Mouse (Mus musculus) embryo, embryonic 11 days (tissue): ENCODE measurements at regions not wholly inside any gene's neighbourhood (a gene's known extent, or its start where the extent isn't known, plus 50 kb on each side); places are given as distances from the start of the nearest gene placed in this dataset.
"Not testable (repeated sequence)": the region's sequence is repeated elsewhere in the genome, so short reads cannot be mapped to it uniquely, and the experiment has no call there.

ENCODE experiments used
- DNase-seq: peaks from one replicate; pipeline ENCODE4 v3.0.0-alpha.2; 2015

DNA sequence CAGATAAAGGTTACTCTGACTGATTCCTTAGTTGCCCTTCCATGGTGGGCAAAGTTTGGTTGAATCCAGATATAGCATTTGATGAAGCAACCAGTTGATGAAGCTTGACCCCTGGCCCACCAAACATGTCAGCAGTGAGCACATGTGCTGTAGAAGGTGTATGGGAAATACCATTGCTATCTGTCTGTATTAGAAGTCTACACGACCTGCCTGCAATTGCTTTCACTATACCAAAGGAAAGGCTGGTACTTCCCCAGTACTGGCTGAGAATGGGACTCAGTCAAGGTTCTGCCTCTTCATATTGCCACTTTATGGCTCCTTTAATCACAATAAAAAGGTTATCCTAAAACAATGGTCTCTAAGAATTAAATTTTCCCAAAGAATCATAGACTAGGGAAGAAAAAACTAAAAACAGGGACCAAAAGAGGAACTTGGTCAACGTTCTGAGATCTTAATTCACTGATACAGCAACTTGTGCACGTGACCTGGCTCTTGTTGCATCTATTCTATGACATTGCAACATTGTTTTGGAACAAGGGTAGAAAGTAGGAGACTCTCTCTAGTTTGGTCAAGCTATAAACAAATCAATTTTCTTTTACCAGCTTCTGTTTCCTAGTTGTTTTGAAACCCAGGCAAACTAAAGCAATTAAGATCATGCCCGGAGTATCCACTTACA lies 284.0 kb downstream of the Rapgef2 start:
- DNase-seq, result no peak

DNA sequence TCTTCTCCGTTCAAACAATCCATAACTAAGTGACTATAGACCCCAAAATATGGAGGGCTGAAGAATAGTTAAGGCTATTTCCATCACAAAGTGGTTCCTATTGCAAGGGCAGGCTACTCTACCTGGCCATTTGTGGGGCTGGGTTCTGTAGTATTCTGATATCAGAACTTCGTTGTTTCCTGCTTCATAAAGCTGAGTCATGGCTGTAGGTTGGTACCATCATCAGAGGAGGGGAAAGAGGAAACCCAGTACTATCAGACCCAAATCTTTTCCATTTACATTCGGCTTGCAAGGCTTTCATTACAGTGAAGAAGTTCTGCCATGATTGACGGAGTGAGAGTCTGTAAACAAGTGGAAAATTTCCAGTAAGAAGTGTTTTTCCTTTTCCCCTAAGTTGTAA lies 284.6 kb downstream of the Rapgef2 start:
- no peak for DNase-seq

DNA sequence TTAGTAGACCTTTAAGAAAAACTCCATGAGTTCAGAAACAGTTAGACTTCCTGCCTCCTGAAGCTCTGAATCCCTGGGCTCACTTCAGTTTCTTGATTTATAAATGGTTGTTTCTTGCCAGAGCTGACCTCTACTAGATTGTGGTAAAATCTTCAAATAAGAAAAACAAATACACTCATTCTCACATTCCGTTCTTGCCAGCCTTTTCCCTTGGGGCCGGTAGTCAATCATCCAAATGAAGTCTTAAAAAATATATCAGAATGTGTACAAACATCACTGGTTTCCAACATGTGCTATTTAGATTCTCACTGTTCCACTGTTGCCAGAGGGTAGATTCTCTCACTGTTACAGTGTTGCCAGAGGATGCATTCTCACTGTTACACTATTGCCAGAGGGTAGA lies 286.0 kb downstream of the Rapgef2 start:
- no peak for DNase-seq

DNA sequence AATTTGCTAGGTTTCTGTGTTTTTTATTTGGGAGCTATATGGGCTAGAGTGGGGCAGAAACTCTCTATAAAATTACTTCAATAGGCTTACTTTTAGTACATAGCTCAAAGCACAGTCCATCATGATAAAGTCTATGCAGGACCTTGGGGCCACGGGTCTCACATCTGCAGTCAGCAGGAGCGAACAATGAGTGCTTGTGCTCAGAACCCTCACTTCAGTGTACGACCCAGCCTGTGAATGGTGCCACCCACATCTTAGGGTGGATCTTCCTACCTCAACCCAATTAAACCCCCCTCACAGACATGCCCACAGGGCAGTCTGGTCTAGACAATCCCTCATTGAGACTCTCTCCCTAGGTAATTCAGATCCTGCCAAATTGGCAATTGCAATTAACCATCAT lies 286.5 kb downstream of the Rapgef2 start:
- no peak for DNase-seq

DNA sequence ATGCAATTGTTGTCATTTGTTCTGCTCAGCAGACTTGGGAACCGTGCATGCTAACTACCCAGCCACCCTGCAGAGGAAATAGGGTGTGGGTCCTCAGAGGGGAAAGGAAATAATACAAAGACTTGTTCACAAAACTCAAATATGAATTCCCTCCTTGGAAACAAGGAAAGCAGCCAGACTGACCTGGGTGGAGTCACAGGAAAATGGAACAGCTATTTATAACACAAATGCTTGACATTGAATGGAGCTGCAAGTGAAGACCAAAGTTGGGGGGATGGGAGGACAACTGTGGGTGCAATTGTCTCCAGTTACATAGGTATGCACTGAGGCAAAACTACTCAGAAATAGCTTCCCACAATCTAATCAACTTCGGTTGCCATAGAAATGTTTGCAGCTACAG lies 298.2 kb downstream of the Rapgef2 start:
- no peak for DNase-seq

DNA sequence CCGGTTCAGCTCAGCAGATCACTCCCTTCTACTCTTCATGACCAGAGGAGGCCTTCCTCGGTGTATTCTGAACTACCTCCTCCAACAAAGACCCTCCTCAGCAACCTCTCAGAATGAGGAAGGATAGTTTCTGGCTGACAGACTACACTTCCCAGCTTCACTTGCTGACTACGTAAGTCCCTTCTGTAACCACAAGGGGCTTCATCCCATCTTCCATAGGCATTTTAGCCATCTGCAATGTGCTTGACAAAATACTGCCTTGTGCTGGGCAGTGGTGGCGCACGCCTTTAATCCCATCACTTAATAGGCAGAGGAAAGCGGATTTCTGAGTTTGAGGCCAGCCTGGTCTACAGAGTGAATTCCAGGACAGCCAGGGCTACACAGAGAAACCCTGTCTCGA lies 299.6 kb downstream of the Rapgef2 start:
- DNase-seq, result no peak

DNA sequence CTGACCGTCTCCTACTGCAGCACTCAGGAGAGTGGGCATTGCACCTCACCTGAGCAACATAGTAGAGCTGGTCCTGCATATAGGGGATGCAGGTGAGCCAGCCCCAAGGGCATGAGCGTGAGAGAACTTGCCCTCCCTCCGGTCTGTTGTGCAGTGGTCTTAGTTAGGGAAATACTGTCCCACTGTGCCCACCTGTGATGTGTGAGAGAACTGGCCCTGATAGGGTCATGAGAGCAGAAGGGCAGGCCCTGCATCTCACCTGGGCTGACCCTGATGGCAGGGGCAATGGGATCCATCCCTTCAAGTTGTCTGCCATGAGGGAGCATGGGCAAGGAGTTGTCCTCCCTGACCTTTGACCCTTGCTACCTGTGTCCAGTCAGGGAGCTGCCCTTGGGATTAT lies 305.3 kb downstream of the Rapgef2 start:
- DNase-seq, result no peak

DNA sequence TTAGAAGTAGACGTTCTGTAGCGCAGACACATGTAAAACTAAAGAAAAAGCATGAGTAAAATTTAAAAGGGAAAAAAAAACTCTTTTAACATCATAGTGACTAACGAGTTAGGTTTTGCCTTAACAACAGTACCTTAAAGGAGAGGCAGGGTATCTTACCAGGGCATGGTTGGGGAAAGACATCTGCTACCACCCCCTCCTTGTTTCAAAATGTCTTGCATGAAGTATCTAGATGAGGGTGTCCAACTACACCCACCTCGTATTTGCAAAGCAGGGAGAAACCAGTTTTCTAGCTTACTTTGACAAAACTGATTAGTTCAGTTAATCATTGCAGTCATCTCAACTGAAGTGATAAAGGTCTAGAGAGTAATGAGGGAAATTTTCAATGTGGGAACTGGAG lies 307.5 kb downstream of the Rapgef2 start:
- DNase-seq, result no peak

DNA sequence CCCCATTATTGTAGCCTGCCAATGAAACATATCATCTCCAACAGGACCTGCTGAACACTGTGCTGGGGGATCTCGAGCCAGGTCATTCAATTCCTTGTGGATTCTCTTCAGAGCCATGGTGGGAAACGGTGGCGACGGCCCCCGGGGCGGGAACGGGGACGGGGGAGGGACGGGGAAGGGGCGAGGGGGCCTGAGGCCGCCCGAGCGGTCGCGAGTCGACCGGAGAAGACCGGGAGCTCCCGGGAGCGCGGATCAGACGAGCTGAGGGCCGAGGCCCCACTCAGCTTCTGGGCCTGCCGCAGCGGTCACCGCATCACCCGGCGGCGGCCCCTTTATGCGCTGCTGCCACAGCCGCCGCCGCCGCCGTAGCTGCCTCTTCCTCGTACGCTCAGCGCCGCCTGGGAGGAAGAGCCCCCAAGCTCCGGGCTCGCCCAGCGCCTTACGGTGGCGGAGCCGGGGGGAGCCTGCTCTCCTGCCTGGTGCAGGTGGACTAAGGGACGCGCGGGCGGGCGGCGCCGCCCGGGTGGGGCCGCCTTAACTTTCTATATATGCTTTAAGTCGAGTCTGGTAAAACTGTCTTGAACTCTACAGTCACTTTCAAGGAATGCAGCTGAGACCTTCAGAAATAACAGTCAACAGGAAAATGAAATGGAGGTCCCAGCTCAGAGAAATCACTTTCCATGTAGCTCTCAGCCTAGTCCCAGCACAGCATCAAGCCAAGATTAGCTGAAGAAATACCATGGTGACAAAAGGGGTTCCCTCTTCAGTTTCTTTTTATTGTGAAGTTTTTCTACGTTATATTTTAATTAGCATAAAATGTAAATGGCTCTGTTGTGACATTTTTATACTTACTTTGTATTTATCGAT lies 319.4 kb downstream of the Rapgef2 start:
- peak; percentile 40 for DNase-seq

DNA sequence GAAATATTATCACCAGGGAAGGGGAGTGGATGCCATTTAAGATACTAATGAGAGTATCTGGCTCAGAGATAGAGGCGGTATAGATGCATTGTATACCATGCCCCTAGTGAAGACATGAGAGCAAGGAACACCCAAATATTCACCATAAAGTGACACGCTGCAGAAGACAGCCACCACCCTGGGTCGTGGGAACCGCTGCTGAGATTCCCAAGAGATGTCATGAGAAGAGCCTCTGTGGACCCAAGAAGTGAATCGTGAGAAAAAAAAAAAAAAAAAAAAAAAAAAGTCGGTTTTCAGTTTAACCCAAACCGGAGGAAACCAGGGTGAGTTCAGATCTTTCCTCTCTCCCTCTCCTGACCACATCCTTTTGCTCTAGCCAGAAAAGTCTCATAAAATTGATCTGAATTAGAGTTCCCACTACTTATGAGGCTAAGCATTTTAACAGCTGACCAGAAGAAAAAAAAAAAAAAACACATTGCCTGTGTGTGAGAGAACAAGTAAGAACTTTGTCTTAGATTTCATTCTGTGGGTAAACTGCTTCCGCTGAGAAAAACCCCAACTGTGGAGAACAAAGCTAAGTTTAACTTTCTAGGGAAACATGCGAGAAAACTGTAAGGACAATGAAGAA lies 322.0 kb downstream of the Rapgef2 start:
- DNase-seq, result no peak

DNA sequence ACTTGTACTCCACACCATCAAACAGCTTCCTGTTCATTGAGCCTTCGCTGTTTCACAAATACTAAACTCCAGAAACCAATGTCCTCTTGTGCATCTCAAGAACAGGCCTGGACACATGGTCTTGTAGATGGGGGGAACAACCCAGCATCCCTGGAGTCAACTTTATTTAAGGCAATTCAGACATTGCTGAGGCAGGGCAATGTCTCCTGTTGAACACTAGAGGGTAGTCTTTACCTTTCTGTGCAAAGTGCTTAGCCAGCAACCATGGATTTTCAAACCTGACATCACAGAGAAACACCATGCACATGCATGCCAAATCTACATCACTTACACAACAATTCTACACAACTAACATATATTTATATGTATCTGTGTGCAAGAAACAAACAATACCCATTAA lies 327.5 kb downstream of the Rapgef2 start:
- peak; percentile 70 for DNase-seq

DNA sequence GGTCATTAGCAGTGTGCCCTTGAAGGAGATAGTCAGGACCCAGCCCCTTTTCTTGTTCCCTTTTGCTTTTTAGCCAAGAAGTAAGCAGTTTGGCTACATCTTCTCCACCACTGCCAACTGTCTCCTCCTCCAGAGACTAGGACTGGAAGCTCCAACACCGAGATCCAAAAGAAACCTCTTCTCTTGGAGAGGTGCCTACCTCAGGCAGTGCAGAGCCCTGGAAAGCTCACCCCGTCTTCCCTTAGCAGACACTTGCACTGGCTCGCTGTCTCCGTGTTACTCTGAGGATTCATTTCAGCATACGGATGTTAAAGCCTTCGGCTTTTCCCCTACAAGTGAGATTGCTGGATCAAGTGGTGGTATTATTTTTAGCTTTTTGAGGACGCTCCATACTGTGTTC lies 331.0 kb downstream of the Rapgef2 start:
- DNase-seq, result no peak

DNA sequence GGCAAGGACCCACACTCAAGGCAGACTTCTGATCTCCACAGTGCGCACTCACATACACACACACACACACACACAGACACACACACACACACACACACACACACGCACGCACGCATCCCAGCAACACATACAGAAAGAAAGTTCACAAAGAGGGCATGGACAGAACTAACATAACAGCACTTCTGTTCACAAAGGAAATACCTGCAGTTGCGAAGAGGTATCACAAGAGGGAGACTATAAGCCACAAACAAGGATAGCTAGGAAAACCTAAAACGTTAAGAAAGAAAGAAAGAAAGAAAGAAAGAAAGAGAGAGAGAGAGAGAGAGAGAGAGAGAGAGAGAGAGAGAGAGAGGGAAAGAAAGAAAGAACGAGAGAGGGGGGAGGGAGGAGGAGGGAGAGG lies 336.9 kb downstream of the Rapgef2 start:
- DNase-seq, result not testable (repeated sequence)

DNA sequence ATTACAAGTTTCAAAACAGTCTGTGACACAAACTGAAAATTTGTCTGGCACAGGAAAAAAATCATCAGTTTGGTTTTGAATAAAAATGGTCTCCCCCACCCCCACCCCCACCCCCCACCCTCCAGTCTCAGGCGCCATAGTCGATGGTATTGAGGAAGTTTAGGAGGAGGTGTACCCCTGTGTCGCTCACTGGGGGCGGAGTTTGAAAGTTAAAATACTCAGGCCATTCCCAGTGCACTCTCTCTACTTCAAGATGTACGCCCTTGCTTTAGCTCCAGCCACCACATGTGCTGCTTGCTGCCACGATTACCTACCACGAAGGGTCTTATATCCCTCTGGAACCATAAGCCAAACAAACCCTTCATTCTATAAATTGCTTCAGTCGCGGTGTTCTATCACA lies 337.6 kb downstream of the Rapgef2 start:
- DNase-seq, result no peak

DNA sequence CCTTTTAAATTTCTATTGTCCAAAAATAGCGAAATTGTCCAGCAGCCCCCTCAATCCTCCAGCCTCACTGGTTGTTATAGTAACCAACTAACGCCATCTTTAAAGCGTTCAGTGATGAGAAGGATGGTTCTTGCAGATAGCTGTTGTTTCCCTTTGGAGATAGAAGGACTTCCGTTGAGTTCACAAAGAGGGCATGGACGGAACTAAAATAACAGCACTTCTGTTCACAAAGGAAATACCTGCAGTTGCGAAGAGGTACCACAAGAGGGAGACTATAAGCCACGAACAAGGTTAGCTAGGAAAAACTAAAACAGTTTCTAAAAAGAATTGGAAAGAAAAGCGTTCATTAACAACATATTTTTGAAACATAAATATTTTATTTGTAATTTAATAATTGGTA lies 338.1 kb downstream of the Rapgef2 start:
- peak; percentile 69 for DNase-seq

DNA sequence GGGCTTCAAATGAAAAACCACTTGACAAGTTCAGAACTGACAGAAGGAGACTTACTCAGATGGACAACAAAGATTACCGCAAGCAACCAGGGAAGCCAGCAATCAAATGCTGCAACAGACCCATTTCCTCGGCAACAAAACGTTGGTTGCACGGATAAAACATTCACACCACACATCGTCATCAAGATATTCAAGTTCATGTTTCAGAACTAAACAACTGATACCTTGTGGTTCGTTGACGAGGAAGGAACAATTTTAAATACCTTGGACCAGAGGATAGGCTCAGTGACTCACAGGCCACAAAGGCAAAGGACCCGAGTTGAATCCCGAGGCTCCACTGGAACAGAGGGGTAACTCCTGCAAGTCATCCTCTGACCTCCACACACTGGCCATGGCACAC lies 339.1 kb downstream of the Rapgef2 start:
- no peak for DNase-seq

DNA sequence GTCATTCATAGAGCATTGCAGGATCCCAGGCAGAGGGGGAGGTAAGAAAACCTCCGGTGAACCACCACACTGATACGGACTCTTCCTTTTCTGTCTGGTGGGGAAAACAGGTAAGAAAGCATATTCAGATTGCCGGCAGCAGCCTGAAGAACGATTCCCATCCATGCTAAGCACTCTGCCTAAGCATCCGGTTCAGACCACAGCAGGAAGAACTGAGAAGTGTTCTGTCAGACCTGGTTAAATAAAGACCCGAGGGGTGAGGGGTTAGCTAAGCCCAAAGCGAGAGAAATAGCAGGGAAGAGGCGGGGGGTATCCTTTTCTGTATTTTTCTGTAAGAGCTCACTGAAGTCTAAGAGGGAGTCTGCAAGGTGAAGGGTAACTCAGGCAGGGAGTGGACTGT lies 342.1 kb downstream of the Rapgef2 start:
- no peak for DNase-seq

DNA sequence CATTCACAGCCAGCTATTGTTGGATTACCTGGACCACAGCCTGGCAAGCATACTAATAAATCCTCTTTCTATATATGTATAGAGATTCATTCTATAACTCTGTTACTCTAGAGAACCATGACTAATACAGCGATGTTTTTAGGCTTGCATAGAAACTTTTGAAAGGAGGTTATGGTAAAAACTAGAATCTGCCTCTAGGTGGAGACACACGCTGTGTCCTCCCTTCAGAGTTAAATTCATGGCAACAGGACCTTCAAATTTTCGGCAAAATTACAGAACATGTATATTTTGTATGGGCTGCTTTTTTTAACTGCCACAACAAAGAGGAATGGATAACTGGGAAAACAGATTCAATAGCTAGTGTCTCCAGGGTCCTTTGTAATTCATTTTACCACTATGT lies 353.3 kb downstream of the Rapgef2 start:
- no peak for DNase-seq

DNA sequence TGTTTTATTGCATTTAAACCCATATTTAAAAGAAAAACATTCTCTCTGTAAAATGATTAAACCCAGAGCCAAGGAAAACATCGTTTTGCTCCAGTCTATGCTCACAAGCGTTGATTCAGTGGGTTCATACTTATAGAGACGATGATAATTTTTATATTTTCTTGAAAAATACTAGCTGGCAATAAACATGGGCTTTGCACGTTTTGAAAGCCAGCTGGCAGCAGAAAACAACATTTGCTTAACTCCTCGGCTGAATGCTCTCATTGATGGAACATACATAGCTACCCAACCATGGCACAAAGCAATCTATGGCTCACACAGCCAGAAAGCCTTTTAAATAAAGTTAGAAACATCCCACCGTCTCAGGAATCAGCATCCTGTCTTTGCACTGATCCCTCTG lies 366.5 kb downstream of the Rapgef2 start:
- no peak for DNase-seq

DNA sequence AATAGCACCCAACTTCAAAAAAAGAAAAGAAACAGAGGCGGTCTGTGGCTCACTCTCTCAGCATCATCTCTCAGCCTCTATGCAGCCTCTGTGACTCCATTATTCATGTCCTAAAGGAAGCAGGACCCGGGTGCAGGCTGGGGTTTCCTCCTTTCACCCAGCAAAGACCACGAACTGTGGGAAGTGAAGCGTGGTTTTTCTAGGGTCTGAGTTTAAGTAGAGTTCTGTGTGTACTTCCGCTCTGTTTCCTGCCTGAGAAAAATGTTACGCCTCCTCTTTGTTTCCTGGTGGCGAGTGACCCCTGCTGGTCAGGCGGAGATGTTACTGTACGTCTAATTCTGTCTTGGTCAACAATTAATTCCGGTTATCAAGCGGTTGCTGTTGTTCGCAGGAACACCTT lies 366.9 kb downstream of the Rapgef2 start:
- DNase-seq, result peak; percentile 80

DNA sequence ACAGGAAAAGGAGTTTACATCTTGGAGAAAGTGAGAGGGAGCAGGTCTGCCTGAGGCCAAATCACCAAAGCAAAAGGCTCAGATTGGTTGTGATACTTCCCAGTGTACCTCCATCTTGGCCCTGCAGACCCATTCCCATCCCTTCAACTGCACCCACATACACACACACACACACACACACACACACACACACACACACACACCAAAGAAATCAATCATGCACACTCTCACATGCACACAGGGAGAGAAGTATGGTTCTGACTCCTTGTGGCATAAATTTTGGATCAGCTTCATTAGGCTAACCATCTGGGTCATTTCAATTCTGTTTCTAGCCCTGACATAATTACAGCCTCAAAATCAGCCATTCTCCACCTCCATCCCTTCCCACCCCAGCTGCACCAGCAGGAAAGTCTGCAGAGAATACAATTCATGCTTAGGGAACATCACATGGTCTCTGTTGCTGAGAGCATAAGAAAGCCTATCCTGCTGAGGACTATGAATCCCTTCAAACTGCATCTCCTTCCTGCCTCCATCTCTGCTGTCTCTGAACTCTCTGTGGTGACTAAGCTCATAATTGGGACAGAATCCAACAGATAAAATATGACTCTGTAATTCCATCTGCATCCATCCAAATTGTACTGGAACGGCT lies 378.0 kb downstream of the Rapgef2 start:
- no peak for DNase-seq

DNA sequence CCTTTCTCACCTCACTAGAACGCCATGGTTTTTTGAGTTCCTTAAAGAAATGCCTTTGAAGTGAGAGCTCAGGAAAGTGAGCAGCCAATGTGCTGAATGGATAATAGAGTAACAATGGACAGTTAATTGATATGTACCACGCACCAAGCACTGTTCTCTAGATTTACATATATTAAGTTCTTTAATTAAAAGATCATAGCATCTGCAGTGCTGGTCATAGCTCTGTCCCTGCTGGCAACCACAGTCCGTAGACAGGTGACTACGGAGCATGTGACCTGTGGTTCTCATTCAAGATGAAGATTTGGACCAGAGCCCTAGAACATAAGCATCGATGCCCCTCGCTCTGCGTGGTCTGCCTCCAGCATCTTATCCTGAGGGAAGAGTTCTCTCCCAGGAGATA lies 378.5 kb downstream of the Rapgef2 start:
- DNase-seq, result no peak

DNA sequence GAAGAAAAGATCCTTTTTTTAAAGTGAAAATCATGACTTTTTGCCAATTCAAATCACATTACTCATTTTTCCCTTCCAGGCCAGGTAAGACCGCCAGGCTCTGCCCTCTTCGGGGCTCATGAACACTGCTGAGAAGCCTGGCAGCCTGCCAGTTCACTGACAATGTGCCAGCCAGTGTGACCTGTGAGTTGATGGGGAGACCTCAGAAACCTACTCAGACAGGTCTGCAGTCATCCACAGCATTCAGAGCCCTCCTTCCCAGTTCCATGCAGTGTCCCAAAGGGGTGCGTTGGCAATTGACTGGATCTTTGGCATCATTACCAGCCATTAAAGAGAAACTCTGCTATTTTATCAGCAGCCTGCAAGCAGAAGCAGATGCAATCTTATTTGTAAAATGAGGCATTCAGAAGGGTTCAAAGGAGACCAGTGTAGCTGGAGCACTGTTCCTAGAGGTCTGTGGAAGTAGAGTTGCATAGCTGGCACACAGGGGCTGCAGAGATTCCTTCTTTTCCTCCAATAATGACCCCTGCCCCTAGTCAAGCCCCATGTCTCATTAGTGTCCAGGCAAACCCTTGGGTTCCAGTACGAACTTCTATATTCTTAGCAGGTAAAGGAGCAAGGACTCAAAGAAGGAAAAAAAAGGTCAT lies 384.4 kb downstream of the Rapgef2 start:
- DNase-seq, result peak; percentile 21
